Mouse (Mus musculus) liver, postnatal 0 days (tissue): ENCODE data around the gene Fam183b.
"Not testable (repeated sequence)": the region's sequence is repeated elsewhere in the genome, so short reads cannot be mapped to it uniquely, and the experiment has no call there.

Source experiments
- CTCF ChIP-seq: sonication (generic); IDR thresholded peaks from 2 replicates; pipeline ENCODE4 v1.5.1; 2016; ENCODE audit warnings: antibody characterized with exemption, low read depth
- EP300 ChIP-seq: IDR thresholded peaks from 2 replicates; pipeline ENCODE4 v1.6.1; 2016; ENCODE audit warnings: antibody characterized with exemption, low read depth, mild to moderate bottlenecking

DNA sequence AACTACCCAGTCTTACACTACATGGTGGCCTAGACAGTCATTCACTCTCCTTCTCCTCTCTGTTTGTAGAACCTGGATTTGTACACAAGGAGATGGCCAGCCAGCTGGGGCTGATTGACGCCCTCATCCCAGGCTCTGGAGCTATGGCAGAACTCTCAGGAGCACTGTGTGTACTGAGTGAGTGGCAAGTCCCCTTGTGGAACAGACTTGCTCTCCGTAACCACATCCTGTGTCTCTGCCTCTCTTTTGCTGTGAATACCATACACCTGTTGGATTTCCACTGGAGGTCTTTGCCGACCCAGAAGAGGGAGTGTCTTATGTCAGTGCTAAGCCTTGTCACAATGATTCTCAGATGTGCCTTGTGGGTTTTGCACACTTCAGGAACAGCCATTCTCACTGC lies 30.8 kb upstream of the Fam183b start:
- TF ChIP-seq CTCF, EP300: not testable (repeated sequence)
